Mouse (Mus musculus): ENCODE data around the gene Dysf. TPM values are rescaled to one million over a fixed set of nuclear protein-coding genes. Genes with fewer than 3 reads are reported as not detected.

Gene Dysf
- polyA plus RNA-seq, 1 experiment from 2014 or later, result 16.8 TPM

DNA sequence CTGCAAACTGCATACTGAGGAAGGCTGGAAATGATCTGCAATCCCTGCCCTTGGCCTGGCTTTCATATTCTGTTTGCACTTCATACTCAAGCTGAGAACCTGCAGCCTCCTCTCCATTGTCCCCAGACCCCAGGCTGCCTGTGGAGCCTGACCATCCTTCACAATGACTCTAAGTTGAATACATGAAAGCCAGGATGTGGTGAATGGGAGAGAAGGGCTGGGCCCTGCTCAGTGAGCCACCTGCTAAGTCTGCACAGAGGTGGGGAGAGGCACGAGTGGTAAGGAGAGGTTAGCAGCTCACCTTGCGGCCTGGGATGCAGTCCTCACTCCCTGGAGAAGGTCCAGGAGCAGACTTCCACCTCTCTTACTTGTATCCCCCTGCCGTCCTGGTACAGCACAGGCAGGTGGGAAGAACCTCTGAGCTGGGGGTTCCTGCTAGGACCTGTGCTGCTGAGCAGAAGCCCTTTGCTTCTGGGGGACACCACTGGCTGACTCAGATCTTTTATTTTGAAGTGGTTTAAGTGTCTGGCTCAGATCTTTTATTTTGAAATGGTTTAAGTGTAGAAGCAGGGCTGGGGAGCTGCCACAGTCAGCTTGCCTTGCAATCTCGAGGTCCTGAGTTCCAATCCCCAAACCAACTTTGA lies 51.5 kb downstream of the Dysf start:
- WGBS, result 61% methylated on average over 4 of the region's 4 CpGs
- Histone ChIP-seq H3K27me3 (ENCODE audit: insufficient read depth, low read length) (no peaks in the 10 kb centered on the region), H3K27ac (ENCODE audit: low read length) (peak overlapping the region; percentile 62; the same call in 1 of the 2 replicates), H3K9ac (replicated peaks; ENCODE audit: low read length) (no peak overlapping the region), H3K4me2 (replicated peaks; ENCODE audit: low read depth, low read length) (no peak overlapping the region), H3K9me3 (ENCODE audit: low read length) (no peaks in the 10 kb centered on the region), H3K36me3 (ENCODE audit: insufficient read depth, low read length) (no peaks in the 10 kb centered on the region), H3K4me3 (ENCODE audit: low read length) (no peak overlapping the region), H3K4me1 (ENCODE audit: insufficient read depth, low read length) (peaks cover 4% of the 10 kb centered on the region; the same call in 1 of the 2 replicates)
- no peak for ATAC-seq (ENCODE audit: low FRiP score, low TSS enrichment)

- 8% methylated on average over 5 of the region's 5 CpGs for WGBS
- no peaks in the 10 kb centered on the region for H3K9me3 ChIP-seq (ENCODE audit: low read length)
- H3K9ac ChIP-seq (replicated peaks; ENCODE audit: low read length), result no peak overlapping the region
- H3K27ac ChIP-seq (ENCODE audit: low read length), result no peak overlapping the region
- H3K27me3 ChIP-seq (ENCODE audit: insufficient read depth, low read length), result no peaks in the 10 kb centered on the region
- H3K36me3 ChIP-seq (ENCODE audit: insufficient read depth, low read length), result no peaks in the 10 kb centered on the region
- no peak overlapping the region for H3K4me3 ChIP-seq (ENCODE audit: low read length)
- H3K4me1 ChIP-seq (ENCODE audit: insufficient read depth, low read length), result peaks cover 4% of the 10 kb centered on the region; the same call in 1 of the 2 replicates
- no peak; the same call in 1 of the 2 replicates for ATAC-seq (ENCODE audit: low FRiP score, low TSS enrichment)
- no peak overlapping the region for H3K4me2 ChIP-seq (replicated peaks; ENCODE audit: low read depth, low read length)
Measured at GRCm38 (mm10) chr6:84061328-84061727, 52.9 kb downstream of the Dysf start.

DNA sequence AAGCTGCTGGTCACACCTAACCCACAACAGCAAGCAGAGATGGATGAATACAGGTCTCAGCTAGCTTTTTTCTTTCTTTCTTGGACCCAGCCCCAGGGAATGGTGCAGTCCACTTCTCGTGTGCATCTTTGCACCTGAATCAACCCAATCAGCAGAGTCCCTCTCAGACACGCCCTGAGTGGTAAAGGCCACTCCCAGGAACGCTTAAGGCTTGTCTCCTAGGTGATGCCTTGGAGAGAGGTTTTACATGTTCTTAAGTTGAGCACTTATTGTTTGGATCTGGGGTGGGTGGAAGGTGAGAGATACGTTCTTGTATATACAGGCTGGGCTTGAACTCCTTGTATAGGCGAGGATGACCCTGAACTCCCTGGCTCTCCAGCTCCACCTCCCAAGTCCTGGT lies 54.2 kb downstream of the Dysf start:
- H3K9me3 ChIP-seq (ENCODE audit: low read length), result no peaks in the 10 kb centered on the region
- 73% methylated on average over 5 of the region's 5 CpGs for WGBS
- no peak overlapping the region for H3K4me3 ChIP-seq (ENCODE audit: low read length)
- no peak overlapping the region for H3K4me2 ChIP-seq (replicated peaks; ENCODE audit: low read depth, low read length)
- no peak overlapping the region for H3K27ac ChIP-seq (ENCODE audit: low read length)
- H3K36me3 ChIP-seq (ENCODE audit: insufficient read depth, low read length), result no peaks in the 10 kb centered on the region
- no peak overlapping the region for H3K9ac ChIP-seq (replicated peaks; ENCODE audit: low read length)
- peaks cover 4% of the 10 kb centered on the region; the same call in 1 of the 2 replicates for H3K4me1 ChIP-seq (ENCODE audit: insufficient read depth, low read length)
- no peaks in the 10 kb centered on the region for H3K27me3 ChIP-seq (ENCODE audit: insufficient read depth, low read length)
- no peak for ATAC-seq (ENCODE audit: low FRiP score, low TSS enrichment)

GRCm38 (mm10) chr6:84068236-84068635 lies 59.8 kb downstream of the Dysf start:
- 55% methylated on average over 5 of the region's 5 CpGs for WGBS
- no peaks in the 10 kb centered on the region for H3K4me1 ChIP-seq (ENCODE audit: insufficient read depth, low read length)
- H3K27me3 ChIP-seq (ENCODE audit: insufficient read depth, low read length), result no peaks in the 10 kb centered on the region
- no peak overlapping the region for H3K9ac ChIP-seq (replicated peaks; ENCODE audit: low read length)
- no peak overlapping the region for H3K27ac ChIP-seq (ENCODE audit: low read length)
- no peak for ATAC-seq (ENCODE audit: low FRiP score, low TSS enrichment)
- H3K9me3 ChIP-seq (ENCODE audit: low read length), result no peaks in the 10 kb centered on the region
- H3K4me3 ChIP-seq (ENCODE audit: low read length), result no peak overlapping the region
- H3K4me2 ChIP-seq (replicated peaks; ENCODE audit: low read depth, low read length), result no peak overlapping the region
- H3K36me3 ChIP-seq (ENCODE audit: insufficient read depth, low read length), result no peaks in the 10 kb centered on the region

GRCm38 (mm10) chr6:84070251-84070650 lies 61.9 kb downstream of the Dysf start:
- Histone ChIP-seq H3K4me2 (replicated peaks; ENCODE audit: low read depth, low read length) (no peak overlapping the region), H3K36me3 (ENCODE audit: insufficient read depth, low read length) (no peaks in the 10 kb centered on the region), H3K9ac (replicated peaks; ENCODE audit: low read length) (no peak overlapping the region), H3K27me3 (ENCODE audit: insufficient read depth, low read length) (no peaks in the 10 kb centered on the region), H3K27ac (ENCODE audit: low read length) (no peak overlapping the region), H3K4me1 (ENCODE audit: insufficient read depth, low read length) (no peaks in the 10 kb centered on the region), H3K9me3 (ENCODE audit: low read length) (no peaks in the 10 kb centered on the region), H3K4me3 (ENCODE audit: low read length) (no peak overlapping the region)
- ATAC-seq (ENCODE audit: low FRiP score, low TSS enrichment), result no peak
- WGBS, result 57% methylated on average over 6 of the region's 6 CpGs

DNA sequence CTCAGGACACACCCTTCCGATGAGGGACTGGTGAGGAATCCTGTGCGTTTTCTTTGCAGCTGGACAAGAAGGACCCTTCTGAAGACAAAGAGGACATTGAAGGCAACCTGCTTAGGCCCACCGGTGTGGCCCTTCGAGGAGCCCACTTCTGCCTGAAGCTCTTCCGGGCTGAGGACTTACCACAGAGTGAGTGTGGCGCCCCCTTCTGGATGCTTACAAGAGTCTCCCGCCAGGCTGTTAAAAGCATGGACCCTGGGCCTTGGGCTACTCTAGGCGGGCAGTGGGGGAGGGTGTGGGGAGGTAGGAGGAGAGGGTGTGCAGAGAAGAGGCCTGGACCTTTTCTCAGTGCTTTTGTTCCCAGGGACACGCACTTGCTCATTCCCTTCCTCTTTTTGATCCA lies 64.2 kb downstream of the Dysf start:
- H3K4me2 ChIP-seq (replicated peaks; ENCODE audit: low read depth, low read length), result no peak overlapping the region
- no peak overlapping the region for H3K9ac ChIP-seq (replicated peaks; ENCODE audit: low read length)
- no peaks in the 10 kb centered on the region for H3K27me3 ChIP-seq (ENCODE audit: insufficient read depth, low read length)
- WGBS, result 68% methylated on average over 9 of the region's 9 CpGs
- no peaks in the 10 kb centered on the region for H3K36me3 ChIP-seq (ENCODE audit: insufficient read depth, low read length)
- no peak overlapping the region for H3K4me3 ChIP-seq (ENCODE audit: low read length)
- H3K9me3 ChIP-seq (ENCODE audit: low read length), result no peaks in the 10 kb centered on the region
- no peak for ATAC-seq (ENCODE audit: low FRiP score, low TSS enrichment)
- no peaks in the 10 kb centered on the region for H3K4me1 ChIP-seq (ENCODE audit: insufficient read depth, low read length)
- H3K27ac ChIP-seq (ENCODE audit: low read length), result no peak overlapping the region

DNA sequence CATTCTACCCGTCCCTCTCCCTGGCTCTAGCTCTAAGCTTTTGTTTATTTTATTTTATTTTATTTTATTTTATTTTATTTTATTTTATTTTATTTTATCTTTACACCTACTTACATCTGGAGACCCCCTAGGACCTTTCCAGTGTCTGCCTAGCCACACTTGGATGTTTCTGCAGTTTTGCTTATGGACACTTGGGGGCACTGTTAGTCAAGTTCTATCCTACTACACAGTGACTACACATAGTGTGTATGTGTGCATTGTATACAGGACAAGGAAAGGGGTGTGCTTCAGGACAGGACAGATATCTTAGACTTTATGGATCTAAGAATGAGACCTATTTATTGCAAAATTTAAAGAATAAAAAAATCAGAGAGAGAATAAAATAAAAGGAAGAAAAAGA lies 69.8 kb downstream of the Dysf start:
- no peak for ATAC-seq (ENCODE audit: low FRiP score, low TSS enrichment)
- H3K9me3 ChIP-seq (ENCODE audit: low read length), result no peaks in the 10 kb centered on the region

DNA sequence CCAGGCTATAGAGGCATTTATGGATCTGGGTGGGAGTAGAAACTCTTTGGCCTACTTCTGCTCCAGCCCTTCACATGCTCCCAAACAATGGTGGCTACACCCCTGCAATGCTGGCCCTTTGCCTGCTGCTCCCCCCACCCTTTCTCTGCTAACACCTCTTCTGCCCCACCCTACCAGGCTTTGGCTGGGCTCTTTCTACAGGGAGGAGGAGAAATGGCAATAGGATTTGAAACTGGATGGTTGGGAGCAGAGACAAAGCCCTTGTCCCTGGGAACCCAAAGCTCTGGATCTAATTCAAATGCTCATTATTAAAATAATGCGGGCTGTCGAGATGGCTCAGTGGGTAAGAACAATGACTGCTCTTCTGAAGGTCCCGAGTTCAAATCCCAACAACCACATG lies 72.2 kb downstream of the Dysf start:
- Histone ChIP-seq H3K9me3 (ENCODE audit: low read length) (no peaks in the 10 kb centered on the region), H3K4me1 (ENCODE audit: insufficient read depth, low read length) (no peaks in the 10 kb centered on the region), H3K36me3 (ENCODE audit: insufficient read depth, low read length) (no peaks in the 10 kb centered on the region), H3K4me2 (replicated peaks; ENCODE audit: low read depth, low read length) (no peak overlapping the region), H3K27me3 (ENCODE audit: insufficient read depth, low read length) (no peaks in the 10 kb centered on the region), H3K9ac (replicated peaks; ENCODE audit: low read length) (no peak overlapping the region), H3K4me3 (ENCODE audit: low read length) (no peak overlapping the region), H3K27ac (ENCODE audit: low read length) (no peak overlapping the region)
- 88% methylated on average over 3 of the region's 3 CpGs for WGBS
- ATAC-seq (ENCODE audit: low FRiP score, low TSS enrichment), result no peak

More for the DNA sequence above, 69.8 kb downstream of the Dysf start:
- no peaks in the 10 kb centered on the region for H3K4me1 ChIP-seq (ENCODE audit: insufficient read depth, low read length)
- WGBS, result 50% methylated on average over 1 of the region's 1 CpGs
- no peak overlapping the region for H3K4me2 ChIP-seq (replicated peaks; ENCODE audit: low read depth, low read length)
- no peak overlapping the region for H3K9ac ChIP-seq (replicated peaks; ENCODE audit: low read length)
- H3K27me3 ChIP-seq (ENCODE audit: insufficient read depth, low read length), result no peaks in the 10 kb centered on the region
- no peak overlapping the region for H3K27ac ChIP-seq (ENCODE audit: low read length)
- no peak overlapping the region for H3K4me3 ChIP-seq (ENCODE audit: low read length)
- no peaks in the 10 kb centered on the region for H3K36me3 ChIP-seq (ENCODE audit: insufficient read depth, low read length)

DNA sequence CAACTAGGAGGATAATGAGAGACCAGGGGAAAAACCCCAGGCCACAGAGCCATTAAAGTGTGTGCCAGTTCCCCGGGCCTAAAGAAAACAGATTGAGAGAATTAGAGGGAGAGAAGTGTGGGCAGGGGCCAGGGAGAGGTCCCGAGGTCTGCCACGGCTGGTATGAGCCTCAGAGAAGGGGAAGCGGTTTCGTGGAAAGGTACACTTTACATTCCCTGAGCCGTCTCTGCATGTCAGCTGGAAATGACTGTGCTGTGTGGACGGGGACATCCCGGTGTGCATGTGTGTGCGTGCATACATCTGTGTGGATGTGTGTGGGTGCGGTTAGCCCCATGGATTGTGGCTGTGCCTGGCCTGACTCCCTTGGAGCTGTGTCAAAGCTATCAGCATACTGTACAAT lies 76.4 kb downstream of the Dysf start:
- H3K4me2 ChIP-seq (replicated peaks; ENCODE audit: low read depth, low read length), result no peak overlapping the region
- 51% methylated on average over 10 of the region's 10 CpGs for WGBS
- ATAC-seq (ENCODE audit: low FRiP score, low TSS enrichment), result no peak

GRCm38 (mm10) chr6:84093473-84093872 lies 85.1 kb downstream of the Dysf start:
- Histone ChIP-seq H3K4me1 (ENCODE audit: insufficient read depth, low read length) (no peaks in the 10 kb centered on the region), H3K36me3 (ENCODE audit: insufficient read depth, low read length) (no peaks in the 10 kb centered on the region), H3K27ac (ENCODE audit: low read length) (no peak overlapping the region), H3K9ac (replicated peaks; ENCODE audit: low read length) (no peak overlapping the region), H3K9me3 (ENCODE audit: low read length) (no peaks in the 10 kb centered on the region), H3K27me3 (ENCODE audit: insufficient read depth, low read length) (peaks cover 17% of the 10 kb centered on the region; the same call in 1 of the 2 replicates), H3K4me3 (ENCODE audit: low read length) (no peak overlapping the region), H3K4me2 (replicated peaks; ENCODE audit: low read depth, low read length) (no peak overlapping the region)
- WGBS, result 23% methylated on average over 4 of the region's 4 CpGs
- no peak for ATAC-seq (ENCODE audit: low FRiP score, low TSS enrichment)

More for the DNA sequence above, 76.4 kb downstream of the Dysf start:
- Histone ChIP-seq H3K36me3 (ENCODE audit: insufficient read depth, low read length) (no peaks in the 10 kb centered on the region), H3K27ac (ENCODE audit: low read length) (no peak overlapping the region), H3K9me3 (ENCODE audit: low read length) (no peaks in the 10 kb centered on the region), H3K4me1 (ENCODE audit: insufficient read depth, low read length) (no peaks in the 10 kb centered on the region), H3K9ac (replicated peaks; ENCODE audit: low read length) (no peak overlapping the region), H3K27me3 (ENCODE audit: insufficient read depth, low read length) (no peaks in the 10 kb centered on the region), H3K4me3 (ENCODE audit: low read length) (no peak overlapping the region)
